Mouse (Mus musculus): Measurements from ENCODE around the gene Cbln3.

The Cbln3 gene

GRCm38 (mm10) chr14:55845506-55846294 lies 38.5 kb downstream of the Cbln3 start:
- DNase-seq (ENCODE audit: low read depth): no peak

- DNase-seq (ENCODE audit: low read depth): no peak
These were observed 41.4 kb downstream of the Cbln3 start for GRCm38 (mm10) chr14:55842794-55843193.

- no peak for DNase-seq (ENCODE audit: low read depth)
These were observed 43.3 kb downstream of the Cbln3 start for GRCm38 (mm10) chr14:55840853-55841366.

- no peak for DNase-seq (ENCODE audit: low read depth)
These were observed 45.5 kb downstream of the Cbln3 start for GRCm38 (mm10) chr14:55838740-55839139.

GRCm38 (mm10) chr14:55838312-55838711 lies 45.9 kb downstream of the Cbln3 start:
- no peak for DNase-seq (ENCODE audit: low read depth)

GRCm38 (mm10) chr14:55834808-55835533 lies 49.2 kb downstream of the Cbln3 start:
- DNase-seq (ENCODE audit: low read depth): no peak

- DNase-seq (ENCODE audit: low read depth): no peak
These were observed 51.1 kb downstream of the Cbln3 start for GRCm38 (mm10) chr14:55833126-55833525.

GRCm38 (mm10) chr14:55830331-55830730 lies 53.9 kb downstream of the Cbln3 start:
- no peak for DNase-seq (ENCODE audit: low read depth)

GRCm38 (mm10) chr14:55829854-55830253 lies 54.3 kb downstream of the Cbln3 start:
- no peak for DNase-seq (ENCODE audit: low read depth)
